Mouse (Mus musculus) bone marrow macrophage, adult 2 months (primary cell): ENCODE measurements around the gene Acap1.

Source experiments
- CTCF ChIP-seq: IDR thresholded peaks from 2 replicates; pipeline ENCODE4 v1.5.1; 2012; ENCODE audit warnings: low read depth, mild to moderate bottlenecking, low read length, moderate library complexity
- POLR2A ChIP-seq: IDR thresholded peaks from 2 replicates; pipeline ENCODE4 v1.6.1; 2012; ENCODE audit warnings: mild to moderate bottlenecking, low read depth, low read length, borderline replicate concordance

GRCm38 (mm10) chr11:69901993-69902392 is 6.7 kb upstream of the Acap1 start:
- no peak for TF ChIP-seq CTCF
- no peak for TF ChIP-seq POLR2A
